Comparison of ENCODE assay signal across 14 mouse cellular contexts in genomic region chr17:7876541-7876940, GRCm38 (mm10). TPM values are rescaled to one million over a fixed set of nuclear protein-coding genes. Genes with fewer than 3 reads are reported as not detected.
"Had no signal": no experiment of that assay in that cellular context is flagged by ENCODE, and none has a peak within 500 bp of the region (broad histone marks: within the 10 kb centered on the region; RNA-seq: fewer than 3 reads in every experiment).

No protein-coding gene starts in this region.

- H3K9me3 ChIP-seq: limb, embryonic 13.5 days; liver, embryonic 15.5 days; megakaryocyte, embryonic 14.5 days; midbrain, embryonic 15.5 days; neural tube, embryonic 13.5 days had no signal

- H3K27ac ChIP-seq: layer of hippocampus, adult 2 months; midbrain, embryonic 15.5 days; neural tube, embryonic 13.5 days had no signal

- H3K9ac ChIP-seq: limb, embryonic 13.5 days; liver, embryonic 15.5 days; lung, embryonic 14.5 days; midbrain, embryonic 15.5 days; neural tube, embryonic 13.5 days had no signal

- H3K4me2 ChIP-seq: liver, embryonic 11.5 days; liver, embryonic 15.5 days; lung, embryonic 14.5 days; midbrain, embryonic 11.5 days; midbrain, embryonic 15.5 days had no signal

- ATAC-seq: intestine, postnatal 0 days; midbrain, embryonic 15.5 days had no signal

- DNase-seq: left cerebral cortex, postnatal 4 days; right cerebral cortex, postnatal 4 days; thymus, postnatal 4 days had no signal

- H3K4me1 ChIP-seq: megakaryocyte, embryonic 14.5 days; midbrain, embryonic 15.5 days had no signal

- H3K4me3 ChIP-seq: layer of hippocampus, adult 2 months; limb, embryonic 13.5 days; liver, embryonic 15.5 days; megakaryocyte, embryonic 14.5 days; midbrain, embryonic 15.5 days; neural tube, embryonic 13.5 days had no signal

- H3K36me3 ChIP-seq: limb, embryonic 13.5 days; liver, embryonic 15.5 days; midbrain, embryonic 15.5 days; neural tube, embryonic 13.5 days had no signal

- H3K27me3 ChIP-seq: limb, embryonic 13.5 days; liver, embryonic 15.5 days; midbrain, embryonic 15.5 days; neural tube, embryonic 13.5 days had no signal

RNA-seq across cellular contexts. Expression of gene Fndc1, which starts 49.4 kb away (rescaled TPM):
- total RNA-seq: monocyte, adult 5-6 weeks had no signal
